In the genomic region with DNA sequence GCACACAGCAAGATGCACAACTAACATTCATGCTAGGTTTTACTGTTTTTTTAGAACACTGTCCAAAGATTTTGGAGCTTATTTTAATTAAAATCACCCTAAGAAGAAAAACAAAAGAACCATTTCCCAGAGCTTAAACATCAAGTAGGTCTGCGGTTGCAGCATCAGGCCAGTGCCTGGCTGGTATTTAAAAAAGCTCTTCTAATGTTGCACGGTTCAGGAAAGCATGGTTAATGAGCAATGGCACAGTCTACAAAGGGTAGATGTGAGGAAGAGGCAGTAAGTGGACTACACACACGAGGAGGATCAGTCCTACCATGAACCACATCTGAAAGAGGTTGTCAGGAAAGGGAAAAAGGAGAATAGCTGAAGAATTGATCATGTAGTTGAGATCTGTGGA, we compare ENCODE assay signal across 26 mouse cellular contexts.
"Had no signal": no experiment of that assay in that cellular context is flagged by ENCODE, and none has a peak within 500 bp of the region (broad histone marks: within the 10 kb centered on the region; RNA-seq: fewer than 3 reads in every experiment).

No protein-coding gene starts in this region.

- ATAC-seq: forebrain, embryonic 13.5 days; forebrain, embryonic 14.5 days; forebrain, embryonic 15.5 days; forebrain, embryonic 16.5 days; forebrain, postnatal 0 days had no signal

- H3K9ac ChIP-seq: embryonic facial prominence, embryonic 12.5 days; embryonic facial prominence, embryonic 13.5 days; embryonic facial prominence, embryonic 15.5 days; forebrain, embryonic 12.5 days; forebrain, embryonic 13.5 days; forebrain, embryonic 15.5 days; forebrain, postnatal 0 days had no signal

- H3K4me1 ChIP-seq: embryonic facial prominence, embryonic 12.5 days; embryonic facial prominence, embryonic 13.5 days; embryonic facial prominence, embryonic 15.5 days; forebrain, embryonic 13.5 days had no signal

- H3K4me3 ChIP-seq: embryonic facial prominence, embryonic 10.5 days; embryonic facial prominence, embryonic 12.5 days; embryonic facial prominence, embryonic 13.5 days; embryonic facial prominence, embryonic 15.5 days; erythroblast, embryonic 14.5 days; forebrain, embryonic 10.5 days; forebrain, embryonic 12.5 days; forebrain, embryonic 13.5 days; forebrain, embryonic 15.5 days; gastrocnemius, adult 2 months; heart, adult 2 months had no signal

- DNase-seq: cerebellum, adult 8-10 months; cerebellum, adult 9-10 months; cerebellum, adult 9-11 months; cerebellum, postnatal 10 days; cerebellum, postnatal 14 days; cerebellum, postnatal 25 days; cerebellum, postnatal 36 days; embryo, embryonic 11 days; forebrain, postnatal 0 days; gastrocnemius, adult 2 months; gastrocnemius, postnatal 10 days; gastrocnemius, postnatal 14 days; gastrocnemius, postnatal 25 days; gastrocnemius, postnatal 36 days; heart, adult 2 months had no signal

- H3K27me3 ChIP-seq: embryonic facial prominence, embryonic 12.5 days; embryonic facial prominence, embryonic 13.5 days; embryonic facial prominence, embryonic 15.5 days; forebrain, embryonic 12.5 days; forebrain, embryonic 13.5 days; forebrain, embryonic 15.5 days had no signal

- H3K27ac ChIP-seq: embryonic facial prominence, embryonic 10.5 days; embryonic facial prominence, embryonic 12.5 days; embryonic facial prominence, embryonic 13.5 days; embryonic facial prominence, embryonic 15.5 days; forebrain, embryonic 10.5 days; forebrain, embryonic 12.5 days; forebrain, embryonic 13.5 days; forebrain, embryonic 15.5 days; gastrocnemius, adult 2 months; heart, adult 2 months had no signal

- H3K4me2 ChIP-seq: embryonic facial prominence, embryonic 12.5 days; embryonic facial prominence, embryonic 13.5 days; embryonic facial prominence, embryonic 15.5 days; forebrain, embryonic 12.5 days; forebrain, embryonic 13.5 days; forebrain, embryonic 15.5 days had no signal

- H3K9me3 ChIP-seq: embryonic facial prominence, embryonic 12.5 days had no signal
